Mouse (Mus musculus): Measurements from ENCODE around the gene Tns3.
"Not testable (repeated sequence)": the region's sequence is repeated elsewhere in the genome, so short reads cannot be mapped to it uniquely, and the experiment has no call there.

Tns3 gene

GRCm38 (mm10) chr11:8622668-8623067 lies 41.7 kb downstream of the Tns3 start:
- no peak for DNase-seq (ENCODE audit: low spot score in 2 of 2)

GRCm38 (mm10) chr11:8619111-8619510 lies 45.2 kb downstream of the Tns3 start:
- DNase-seq (ENCODE audit: low spot score in 2 of 2): not testable (repeated sequence)

GRCm38 (mm10) chr11:8618301-8618700 lies 46.0 kb downstream of the Tns3 start:
- DNase-seq (ENCODE audit: low spot score in 2 of 2): no peak

GRCm38 (mm10) chr11:8615436-8615835 lies 48.9 kb downstream of the Tns3 start:
- DNase-seq (ENCODE audit: low spot score in 2 of 2): no peak

GRCm38 (mm10) chr11:8610456-8610855 lies 53.9 kb downstream of the Tns3 start:
- no peak for DNase-seq (ENCODE audit: low spot score in 2 of 2)

- no peak for DNase-seq (ENCODE audit: low spot score in 2 of 2)
These were observed 54.5 kb downstream of the Tns3 start for GRCm38 (mm10) chr11:8609873-8610272.

GRCm38 (mm10) chr11:8607123-8607522 lies 57.2 kb downstream of the Tns3 start:
- DNase-seq (ENCODE audit: low spot score in 2 of 2): no peak

- no peak for DNase-seq (ENCODE audit: low spot score in 2 of 2)
These were observed 59.4 kb downstream of the Tns3 start for GRCm38 (mm10) chr11:8604789-8605569.

- DNase-seq (ENCODE audit: low spot score in 2 of 2): no peak
These were observed 61.7 kb downstream of the Tns3 start for GRCm38 (mm10) chr11:8602606-8603005.

GRCm38 (mm10) chr11:8601411-8601821 lies 62.9 kb downstream of the Tns3 start:
- DNase-seq (ENCODE audit: low spot score in 2 of 2): peak in 1 of 2 experiments; percentile 16

GRCm38 (mm10) chr11:8595642-8596041 lies 68.7 kb downstream of the Tns3 start:
- no peak for DNase-seq (ENCODE audit: low spot score in 2 of 2)

- DNase-seq (ENCODE audit: low spot score in 2 of 2): no peak
These were observed 71.2 kb downstream of the Tns3 start for GRCm38 (mm10) chr11:8593172-8593571.

GRCm38 (mm10) chr11:8591271-8591670 lies 73.1 kb downstream of the Tns3 start:
- DNase-seq (ENCODE audit: low spot score in 2 of 2): no peak

GRCm38 (mm10) chr11:8589226-8589905 lies 75.0 kb downstream of the Tns3 start:
- peak in 1 of 2 experiments; percentile 26 for DNase-seq (ENCODE audit: low spot score in 2 of 2)

- DNase-seq (ENCODE audit: low spot score in 2 of 2): no peak
These were observed 76.4 kb downstream of the Tns3 start for GRCm38 (mm10) chr11:8587941-8588340.

- no peak for DNase-seq (ENCODE audit: low spot score in 2 of 2)
These were observed 77.2 kb downstream of the Tns3 start for GRCm38 (mm10) chr11:8586996-8587644.

- DNase-seq (ENCODE audit: low spot score in 2 of 2): no peak
These were observed 78.0 kb downstream of the Tns3 start for GRCm38 (mm10) chr11:8586374-8586773.

GRCm38 (mm10) chr11:8585686-8586085 lies 78.6 kb downstream of the Tns3 start:
- DNase-seq (ENCODE audit: low spot score in 2 of 2): no peak

- DNase-seq (ENCODE audit: low spot score in 2 of 2): no peak
These were observed 79.4 kb downstream of the Tns3 start for GRCm38 (mm10) chr11:8584925-8585324.

- no peak for DNase-seq (ENCODE audit: low spot score in 2 of 2)
These were observed 80.0 kb downstream of the Tns3 start for GRCm38 (mm10) chr11:8584307-8584706.

GRCm38 (mm10) chr11:8583137-8583536 lies 81.2 kb downstream of the Tns3 start:
- DNase-seq (ENCODE audit: low spot score in 2 of 2): no peak

- DNase-seq (ENCODE audit: low spot score in 2 of 2): no peak
These were observed 82.0 kb downstream of the Tns3 start for GRCm38 (mm10) chr11:8582101-8582920.
